Mouse (Mus musculus): ENCODE data around the gene Itgb3bp. TPM values are rescaled to one million over a fixed set of nuclear protein-coding genes. Genes with fewer than 3 reads are reported as not detected.

Gene Itgb3bp
- total RNA-seq, 2 experiments from 2014 or later, result 4.4 to 6.0 TPM

DNA sequence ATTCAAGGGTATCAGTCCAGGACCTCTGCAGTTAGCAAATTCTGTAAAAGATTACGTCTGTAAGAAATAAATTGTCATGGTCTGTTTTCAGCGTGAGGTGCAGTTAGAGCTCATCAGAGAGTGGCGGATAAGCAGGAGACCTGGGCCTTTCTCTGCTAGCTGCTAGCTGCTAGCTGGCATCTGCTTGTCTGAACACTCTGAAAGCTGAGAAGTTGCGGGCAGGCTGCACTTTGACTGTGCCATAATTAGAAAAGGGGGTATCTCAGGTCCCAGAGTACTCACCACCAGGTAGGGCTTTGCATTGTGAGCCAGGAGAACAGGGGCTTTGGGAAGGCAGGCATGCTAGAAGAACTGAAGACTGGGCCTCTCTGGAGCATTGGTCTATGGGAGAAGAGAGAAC is 2.2 kb upstream of the Itgb3bp start:
- DNase-seq, result no peak

DNA sequence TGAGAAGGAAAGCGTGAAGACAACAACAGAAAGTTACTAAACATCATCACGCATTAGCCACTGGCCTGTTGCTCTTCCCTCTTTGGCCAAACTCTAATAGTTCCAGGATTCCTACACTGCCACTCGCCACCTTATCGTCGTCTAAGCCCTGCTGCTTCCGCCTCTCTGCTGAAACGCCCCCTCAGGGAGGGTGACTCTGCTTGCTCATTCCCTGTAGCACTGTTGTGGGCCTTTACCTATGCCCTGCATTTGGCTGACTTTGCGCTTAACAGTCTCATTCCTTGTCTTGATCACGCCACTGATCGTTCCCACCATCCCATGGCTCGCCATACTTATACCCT is 1.6 kb upstream of the Itgb3bp start:
- no peak for DNase-seq

DNA sequence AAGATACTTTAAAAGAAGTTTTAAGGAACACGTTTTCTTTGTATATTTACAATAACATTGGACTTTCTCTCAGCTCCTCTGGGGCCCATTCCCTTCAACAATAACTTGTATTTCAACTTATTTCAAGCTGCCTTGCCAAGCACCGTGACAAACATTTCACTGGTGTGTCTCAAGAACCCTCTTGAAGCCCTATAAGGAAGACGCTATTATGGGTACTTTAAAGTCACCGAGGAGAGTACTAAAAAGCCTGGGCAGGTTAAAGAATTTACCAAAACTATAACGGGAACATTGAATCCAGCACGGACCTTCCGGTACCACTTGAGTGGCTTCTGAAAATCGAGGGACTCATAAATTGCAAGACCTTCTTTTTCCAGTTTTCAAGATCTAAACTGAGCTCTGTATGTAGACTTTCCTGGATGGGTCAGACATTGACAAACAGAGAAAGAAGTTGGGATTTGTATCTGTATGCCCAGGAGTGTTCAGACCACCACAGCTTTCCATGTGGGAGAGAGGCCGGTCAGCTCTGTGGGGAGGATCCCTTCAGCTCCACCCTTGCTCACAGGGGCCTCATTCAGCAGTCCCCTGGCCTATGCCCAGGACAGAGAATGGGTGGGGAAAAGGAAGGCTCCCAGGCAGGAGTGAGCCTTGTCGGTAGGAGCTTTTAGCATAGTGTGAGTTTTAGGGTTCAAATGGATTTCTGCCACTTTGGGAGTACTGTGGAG is 1.1 kb upstream of the Itgb3bp start:
- DNase-seq, result no peak

DNA sequence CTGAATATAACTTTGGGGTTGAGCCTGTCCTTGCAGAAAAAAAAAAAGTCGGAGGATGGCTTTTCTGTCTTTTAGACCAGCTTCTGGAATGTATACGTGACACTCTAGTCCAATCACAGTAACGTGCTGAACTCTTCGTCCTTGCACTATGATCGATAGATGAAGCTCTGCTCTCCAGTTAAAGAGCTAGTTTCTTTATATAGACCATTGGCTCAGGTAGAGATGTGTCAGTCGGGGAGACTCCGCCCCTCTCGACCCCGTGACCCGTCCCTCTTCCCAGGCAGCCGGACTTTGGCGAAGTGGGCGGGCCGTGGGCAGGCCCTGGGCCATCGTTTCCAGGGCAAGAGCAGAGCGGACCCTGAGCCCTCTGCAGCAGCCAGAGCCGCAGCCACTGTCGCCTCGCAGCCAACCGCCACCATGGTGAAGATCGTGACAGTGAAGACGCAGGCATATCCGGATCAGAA is 432 bp downstream of the Itgb3bp start, which contains the start of gene Pgm1:
TSS of gene Pgm1 (plus strand) at position 266 of the 464 bp plus-strand sequence.
- DNase-seq, result no peak

DNA sequence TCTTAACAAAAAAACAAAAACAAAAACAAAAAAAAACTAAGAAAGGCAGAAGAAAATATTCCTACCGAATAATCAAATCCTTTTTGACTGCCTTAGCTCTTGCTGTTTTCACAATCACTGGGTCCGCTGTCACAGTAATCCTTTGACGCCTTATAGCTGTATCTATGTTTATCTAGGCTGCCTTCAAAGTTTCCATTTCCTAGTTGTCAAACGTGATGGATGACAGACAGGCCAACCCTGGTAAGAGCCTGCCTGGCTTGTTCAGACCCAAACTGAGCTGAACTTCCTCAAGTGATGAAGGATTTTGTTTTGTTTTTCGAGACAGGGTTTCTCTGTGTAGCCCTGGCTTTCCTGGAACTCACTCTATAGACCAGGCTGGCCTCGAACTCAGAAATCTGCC is 1.1 kb downstream of the Itgb3bp start:
- DNase-seq, result no peak

DNA sequence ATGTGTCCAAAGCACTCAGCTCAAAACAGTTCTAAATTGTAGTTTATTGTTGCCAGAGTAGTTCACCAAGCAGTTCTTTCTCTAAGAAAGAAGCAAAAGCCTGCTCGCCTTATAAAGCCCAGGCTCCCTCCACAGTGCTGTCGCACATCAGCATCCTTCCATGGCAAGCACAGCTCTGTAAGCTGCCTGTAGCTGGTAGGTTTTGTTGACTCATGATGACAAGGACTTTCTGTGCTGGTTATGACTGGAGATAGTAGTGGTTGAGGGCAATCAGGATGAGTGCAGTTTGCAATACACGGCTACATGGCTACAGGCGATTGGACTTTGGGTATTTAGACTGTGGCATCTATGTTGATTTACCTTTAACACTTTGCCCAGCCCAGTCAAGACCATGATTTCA is 3.2 kb downstream of the Itgb3bp start:
- no peak for DNase-seq

DNA sequence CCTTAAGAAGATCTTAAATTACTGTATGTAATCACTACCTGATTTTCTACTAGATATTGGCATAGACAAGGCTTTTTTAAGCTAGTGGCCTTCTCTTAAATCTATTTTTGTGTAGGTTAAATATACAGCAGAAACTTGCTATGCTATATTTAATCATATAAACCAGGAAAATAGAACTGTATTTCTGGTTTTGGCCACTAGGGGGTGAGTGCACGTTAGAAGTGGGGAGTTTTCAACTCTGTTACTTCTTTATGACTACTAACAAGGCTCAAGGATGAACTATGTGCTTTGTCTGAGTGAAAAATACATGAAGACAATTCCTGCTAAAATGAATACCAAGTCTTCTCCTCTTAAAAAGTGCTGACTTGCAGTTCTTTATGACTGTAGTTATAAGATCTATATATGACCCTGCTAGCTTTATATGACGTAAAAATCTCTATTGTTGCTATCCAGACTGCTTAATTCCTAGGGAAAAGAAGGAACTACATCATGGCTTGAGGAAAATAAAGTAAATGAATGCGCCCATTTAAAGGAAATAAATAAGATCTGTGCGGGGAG is 15.6 kb downstream of the Itgb3bp start:
- DNase-seq, result no peak

DNA sequence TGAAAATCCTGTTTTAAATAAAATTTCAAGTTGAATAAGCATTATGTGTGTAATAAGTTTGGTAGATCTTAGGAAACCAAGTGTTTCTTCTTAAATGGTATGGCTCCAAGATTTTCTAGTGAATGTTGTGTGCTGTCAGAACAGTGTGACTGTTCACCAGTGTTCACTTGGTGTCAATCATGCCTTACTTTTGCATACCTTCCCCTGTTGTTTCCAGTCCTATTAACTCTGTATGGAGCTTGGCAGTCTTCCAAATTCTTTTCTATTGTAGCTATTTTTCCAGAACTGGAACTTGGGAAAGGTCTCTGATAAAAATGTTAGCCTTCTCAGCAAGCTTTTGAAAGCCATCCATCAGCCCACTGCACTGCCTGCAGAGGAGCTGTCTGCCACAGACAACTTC is 47.2 kb downstream of the Itgb3bp start:
- no peak for DNase-seq

DNA sequence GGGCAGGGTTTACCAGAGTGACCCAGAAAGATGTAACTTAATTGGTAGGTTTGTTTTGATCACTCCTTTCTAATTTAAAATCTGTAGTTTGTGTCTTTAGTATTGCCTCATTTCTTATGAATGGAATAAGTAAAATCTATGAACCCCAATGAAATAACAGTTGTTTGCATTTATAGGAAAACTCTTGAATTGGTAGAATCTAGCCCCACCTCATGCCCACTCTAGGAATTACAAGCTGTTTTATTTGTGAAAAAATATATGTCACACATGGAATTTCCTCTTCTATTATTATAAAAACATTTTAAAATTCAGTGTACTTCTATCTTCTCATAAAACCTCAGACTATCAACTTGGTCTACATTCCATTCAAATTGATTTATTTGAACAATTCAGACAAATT is 47.7 kb downstream of the Itgb3bp start:
- peak in 1 of 2 experiments; percentile 8 for DNase-seq

DNA sequence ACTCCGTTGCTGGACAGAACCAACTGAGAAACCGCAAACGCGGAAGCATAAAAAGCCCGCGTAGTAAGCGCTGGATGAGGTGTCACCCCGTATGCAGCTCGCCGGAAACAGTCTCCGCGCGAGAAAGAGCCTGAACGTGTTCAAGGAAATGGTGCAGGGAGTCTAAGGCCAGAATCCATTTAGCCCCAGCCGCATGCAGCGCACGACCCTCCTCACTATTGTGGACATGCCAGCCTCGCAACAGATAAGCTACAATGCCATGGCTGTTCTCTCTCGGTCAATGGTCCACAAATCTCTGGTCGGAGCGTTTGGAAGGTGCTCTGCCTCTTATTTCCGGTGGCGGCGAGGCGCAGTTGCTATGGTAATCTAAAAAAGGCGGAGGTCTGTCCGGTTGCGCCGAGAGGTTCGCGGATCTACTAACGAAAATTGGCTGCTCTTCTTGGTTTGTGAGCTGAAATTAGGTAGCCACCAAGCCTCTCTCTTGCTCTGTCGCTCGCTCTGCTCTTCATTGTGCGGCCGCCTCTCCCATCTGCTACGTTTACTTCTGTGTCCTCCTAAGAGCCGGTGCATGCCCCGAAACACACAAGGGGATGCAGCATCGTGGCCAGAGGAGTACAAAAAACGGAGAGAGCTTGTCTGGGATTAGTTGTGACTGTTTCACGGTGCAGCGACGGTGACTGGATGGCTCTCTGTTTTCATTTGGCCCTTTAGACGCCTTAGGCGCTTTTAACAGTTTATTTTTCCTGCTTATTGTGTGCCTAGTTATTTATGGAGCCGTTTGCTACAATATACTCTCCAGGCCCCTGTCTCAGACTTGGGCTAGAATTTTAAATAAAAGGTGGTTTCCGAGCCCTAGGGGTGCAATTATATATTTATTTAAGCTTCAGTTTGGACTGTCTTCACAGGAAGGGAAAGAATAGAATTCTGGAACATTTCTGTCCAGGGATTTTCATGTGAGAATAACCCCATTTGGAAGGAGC is 100.2 kb downstream of the Itgb3bp start, which contains the start of gene Efcab7:
TSS of gene Efcab7 (plus strand) at position 105 of the 980 bp plus-strand sequence.
- peak; percentile 88 for DNase-seq

DNA sequence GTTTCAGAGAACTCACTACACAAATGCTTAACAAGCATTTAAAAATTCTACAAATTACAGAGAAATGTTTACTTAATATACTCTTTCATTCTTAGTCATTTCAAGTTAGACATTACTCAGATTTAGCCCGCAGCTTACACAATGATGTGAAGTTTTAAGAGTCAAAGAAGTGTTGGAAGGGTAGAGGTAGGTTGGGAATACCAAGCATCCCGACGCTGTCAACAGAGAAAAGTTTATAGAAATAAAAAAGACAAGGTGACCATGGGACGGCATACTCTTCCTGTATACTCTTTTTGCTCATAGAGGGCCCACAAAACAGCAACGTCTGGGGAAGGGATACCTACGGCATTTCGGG is 100.9 kb downstream of the Itgb3bp start:
- DNase-seq, result no peak

DNA sequence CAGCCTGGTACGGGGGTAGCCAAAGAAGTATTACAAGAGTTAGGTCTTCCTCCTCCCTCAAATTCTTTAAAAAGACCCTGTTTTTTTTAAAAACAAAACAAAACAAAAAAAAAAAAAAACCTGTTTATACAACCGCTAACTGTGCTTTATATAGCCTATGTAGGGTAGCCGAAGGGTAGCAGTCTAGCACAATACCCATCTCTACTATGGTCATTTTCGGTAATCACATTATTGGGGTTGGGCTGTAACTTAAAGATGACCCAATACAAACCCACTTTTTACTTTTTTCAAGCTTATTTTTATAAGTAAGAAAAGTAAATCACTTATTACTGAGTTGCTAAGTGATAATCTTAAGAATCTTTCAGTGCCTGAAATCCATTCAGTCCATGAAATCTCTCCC is 101.3 kb downstream of the Itgb3bp start:
- no peak for DNase-seq

DNA sequence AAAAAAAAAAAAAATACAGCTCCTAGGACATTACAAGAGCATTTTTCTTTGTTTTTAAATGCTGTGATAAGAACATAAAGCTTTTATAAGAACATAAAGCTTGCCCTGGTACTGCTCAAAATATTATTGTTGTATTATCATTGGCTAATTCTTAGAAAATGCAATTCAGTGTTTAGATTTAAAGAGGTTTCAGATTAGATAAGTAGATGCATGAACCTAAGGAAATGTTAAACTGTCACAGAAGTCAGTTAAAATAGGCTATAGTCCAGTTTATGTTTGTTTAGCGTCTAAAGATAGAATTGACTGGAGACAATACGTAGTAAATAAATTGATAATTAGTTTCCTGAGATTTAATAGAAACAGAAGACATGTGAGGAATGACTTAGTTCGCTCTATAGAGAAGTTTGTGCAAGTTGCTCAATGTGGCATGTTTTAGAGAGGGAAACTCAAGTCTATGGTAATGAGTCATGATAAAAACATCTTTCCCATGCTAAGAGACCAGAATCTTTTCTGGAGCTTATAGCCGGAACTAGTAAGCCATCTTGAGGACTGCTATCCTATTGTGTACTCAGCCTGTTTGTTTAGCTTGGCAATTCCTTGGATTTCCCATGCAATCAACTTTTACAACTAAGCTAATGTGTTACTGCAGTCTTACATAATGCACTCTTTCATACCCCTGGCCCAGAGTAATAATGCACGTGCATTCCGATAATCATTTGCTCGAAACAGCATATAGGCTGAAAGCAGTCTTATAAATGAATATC is 112.7 kb downstream of the Itgb3bp start:
- DNase-seq, result no peak

DNA sequence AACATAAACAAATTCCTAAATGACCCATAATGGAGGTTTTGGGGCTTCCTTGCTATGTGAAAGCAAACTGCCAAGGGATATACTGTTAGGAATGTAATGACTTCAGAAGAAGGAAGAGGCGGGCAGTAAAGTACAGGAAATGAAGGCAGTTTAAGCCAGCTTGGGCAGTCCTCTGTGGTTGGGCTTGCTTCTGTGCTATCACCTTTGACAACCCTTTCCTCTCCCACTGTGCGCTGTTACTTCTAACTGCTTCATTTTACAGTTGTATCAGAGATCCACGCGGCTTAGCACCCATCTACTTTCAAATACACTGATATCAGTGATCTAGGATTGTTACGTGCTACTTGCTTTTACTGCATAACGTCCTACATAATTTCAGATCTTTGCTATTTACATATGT is 137.2 kb downstream of the Itgb3bp start:
- no peak for DNase-seq

DNA sequence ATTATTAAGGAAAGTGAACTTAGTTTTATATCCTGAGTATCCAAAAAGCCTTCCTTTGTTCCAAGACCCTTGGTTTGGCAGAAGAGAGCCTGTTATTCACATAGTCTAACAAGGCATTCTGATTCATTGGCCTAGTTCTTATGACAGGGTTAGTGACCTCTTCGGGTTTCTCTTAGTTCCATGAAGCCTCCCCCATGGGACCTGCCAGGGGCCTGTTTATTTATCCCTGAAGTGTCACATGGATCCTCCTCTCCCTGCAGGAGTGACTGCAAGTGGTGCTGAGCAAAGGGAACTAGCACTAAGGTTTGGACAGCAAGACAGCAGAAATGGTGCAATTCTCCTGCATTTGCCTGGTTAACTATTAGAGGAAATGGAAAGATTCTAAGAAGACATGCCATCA is 156.6 kb downstream of the Itgb3bp start:
- no peak for DNase-seq

DNA sequence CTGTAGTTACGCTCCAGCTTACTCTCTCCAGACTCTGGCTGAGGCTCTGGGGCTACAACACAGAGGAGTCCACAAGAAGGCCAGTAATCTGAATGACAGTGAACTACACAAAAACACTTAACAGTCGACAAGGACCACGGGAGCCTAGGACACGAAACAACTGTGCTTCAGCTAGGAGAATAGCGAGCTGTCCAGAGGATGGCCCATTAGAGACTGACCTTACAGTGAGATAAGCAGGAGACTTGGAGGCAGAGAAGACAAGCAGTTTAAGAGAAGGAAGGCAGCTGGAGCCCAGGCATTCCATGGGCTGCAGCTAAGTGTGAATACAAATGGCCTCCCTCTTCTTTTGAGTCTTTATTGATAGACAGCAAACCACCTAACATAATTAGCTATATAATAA is 159.1 kb downstream of the Itgb3bp start:
- DNase-seq, result no peak

DNA sequence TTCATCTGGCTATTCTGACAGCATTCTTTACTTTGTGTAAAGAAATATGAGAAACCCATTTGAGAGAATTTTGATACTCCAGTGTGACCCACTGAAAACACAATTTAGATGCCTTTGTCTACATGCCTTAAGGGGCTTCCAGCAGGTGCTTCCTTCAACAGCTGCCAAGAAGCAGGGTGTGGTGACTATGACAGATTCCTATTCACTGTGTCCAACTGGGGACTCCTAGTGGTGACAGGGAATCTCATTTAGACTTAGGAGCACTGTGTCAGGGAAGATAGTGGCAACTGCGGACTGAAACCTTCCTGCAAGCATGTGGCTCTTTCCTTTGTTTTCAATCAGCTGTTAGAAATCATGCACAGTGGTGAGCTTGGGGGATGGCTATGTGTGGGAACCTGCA is 162.9 kb downstream of the Itgb3bp start:
- DNase-seq, result no peak

DNA sequence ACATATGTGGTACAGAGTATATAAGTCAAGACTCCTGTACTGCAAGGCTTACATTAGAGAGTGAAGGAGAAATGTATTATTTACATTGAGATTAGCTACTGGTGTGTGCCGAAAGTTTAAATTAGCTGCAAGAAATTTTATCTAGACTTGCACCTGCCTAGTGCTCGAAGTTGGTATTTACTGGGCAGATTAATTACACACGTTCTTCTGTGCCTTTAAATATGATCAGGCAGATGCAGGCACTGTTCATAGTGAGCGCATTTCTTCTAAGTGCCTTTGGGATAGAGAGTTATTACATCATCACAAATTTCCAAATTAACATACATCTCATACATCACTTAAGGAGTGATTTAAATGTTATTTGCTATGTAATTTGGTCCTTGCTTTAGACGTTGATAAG is 163.3 kb downstream of the Itgb3bp start:
- DNase-seq, result no peak

DNA sequence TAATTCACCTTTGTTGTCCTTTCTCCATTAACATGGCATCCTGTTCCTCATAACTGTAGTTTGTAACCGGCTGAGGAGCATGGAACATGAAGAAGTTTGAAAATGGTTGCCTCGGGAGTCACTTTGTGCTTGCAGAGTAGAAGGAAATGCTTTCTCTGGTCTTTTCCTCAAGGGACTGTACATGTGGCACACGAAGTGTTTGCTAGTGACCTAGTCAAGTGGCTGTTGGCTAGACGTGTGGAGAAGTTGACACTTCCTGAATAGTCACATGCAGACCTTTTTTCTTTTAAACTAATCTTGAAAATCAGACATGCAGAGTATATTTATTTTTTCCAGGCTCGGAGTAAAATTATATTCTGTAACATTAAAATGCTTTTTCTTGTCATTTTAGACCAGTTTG is 177.2 kb downstream of the Itgb3bp start:
- DNase-seq, result no peak

DNA sequence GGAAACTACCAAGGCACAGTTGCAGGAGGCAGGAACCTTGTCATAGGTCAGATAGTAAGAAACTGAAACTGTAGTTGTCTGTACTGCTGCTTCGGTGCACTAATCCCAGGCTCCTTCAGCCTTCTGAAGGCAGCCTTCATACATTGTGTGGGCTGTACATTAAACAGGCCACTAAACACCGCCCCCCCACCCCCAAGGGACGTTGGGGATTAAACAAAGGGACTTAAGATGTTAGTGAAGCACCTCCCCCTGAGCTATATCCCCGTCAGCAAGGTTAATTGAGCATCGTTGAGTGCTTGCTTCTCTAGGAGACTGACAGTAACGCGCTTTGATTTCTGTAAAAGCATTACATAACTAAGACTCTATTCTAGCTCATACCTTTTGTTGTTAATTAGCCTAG is 189.8 kb downstream of the Itgb3bp start:
- no peak for DNase-seq

DNA sequence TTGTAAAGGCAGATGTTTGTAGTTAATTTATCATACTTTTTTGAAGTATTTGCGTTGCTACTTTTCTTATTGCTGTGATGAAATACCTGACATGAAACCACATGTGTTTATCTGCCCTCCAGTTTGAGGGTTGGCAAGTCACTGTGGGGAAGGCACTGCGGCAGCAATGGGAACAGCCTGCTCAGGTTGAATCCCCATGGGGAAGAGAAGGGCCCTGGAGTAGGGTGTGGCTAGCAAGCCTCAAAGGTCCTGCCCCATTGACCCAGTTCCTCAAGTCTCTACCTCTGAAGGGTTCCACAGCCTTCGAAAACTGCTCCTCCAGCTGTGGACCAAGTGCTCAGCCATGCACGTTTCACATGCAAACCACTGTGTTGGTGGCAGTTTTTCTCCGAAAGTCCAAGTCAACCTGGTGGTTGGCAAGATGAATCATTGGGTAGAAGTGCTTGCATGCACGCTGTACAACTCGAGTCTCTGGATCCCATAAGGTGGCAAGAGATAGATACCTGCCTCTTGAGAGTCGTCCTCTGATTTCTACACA is 203.6 kb downstream of the Itgb3bp start:
- no peak for DNase-seq

DNA sequence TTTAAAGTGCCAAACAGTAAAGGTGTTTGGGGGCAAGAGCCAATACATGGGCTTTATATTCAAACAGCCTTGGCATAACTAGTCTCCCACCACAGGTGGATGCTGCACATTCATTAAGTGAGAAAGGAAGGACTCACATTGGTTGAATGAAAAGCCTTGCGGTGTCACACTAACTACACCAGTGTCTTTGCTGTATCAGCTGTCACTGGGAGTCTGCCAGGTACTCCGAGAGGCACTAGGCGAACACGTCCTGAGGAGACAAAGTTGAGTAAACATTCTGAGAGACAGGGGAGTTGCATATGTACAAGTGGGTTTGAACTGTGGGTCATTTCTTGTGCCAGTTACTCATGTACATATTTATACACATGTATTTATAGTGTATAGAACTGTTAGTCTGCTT is 205.3 kb downstream of the Itgb3bp start:
- no peak for DNase-seq

Measured in layer of hippocampus, postnatal 36 days (tissue).